Mouse (Mus musculus) MEL (cell line): ENCODE data around the gene Cactin. TPM values are rescaled to one million over a fixed set of nuclear protein-coding genes. Genes with fewer than 3 reads are reported as not detected.

ENCODE experiments used
- DNase-seq: peaks from one replicate; pipeline ENCODE4 v3.0.0; 2011; ENCODE audit warnings: low read depth, low spot score
- H3K27ac ChIP-seq: 2 replicates; pipeline ENCODE4 v1.5.1; 2012; ENCODE audit warnings: low read depth, mild to moderate bottlenecking, control low read depth, low read length, moderate library complexity; ENCODE audit not compliant: control insufficient read depth
- H3K27me3 ChIP-seq, 2 experiments: fragments of 150-350 bp in 1 of 2; sonication (generic) in 1 of 2; 2 replicates each; pipeline ENCODE4 v1.6.1; 2012; ENCODE audit warnings: low read length in 2 of 2, mild to moderate bottlenecking in 2 of 2, improper control_type of control experiment in 1 of 2, moderate library complexity in 1 of 2; ENCODE audit not compliant: insufficient read depth in 2 of 2, control insufficient read depth in 1 of 2
- H3K36me3 ChIP-seq, 2 experiments: 2 replicates each; pipeline ENCODE4 v1.6.1; 2012 to 2014; ENCODE audit warnings: low read length in 2 of 2, improper control_type of control experiment in 1 of 2, inconsistent platforms in 1 of 2, mild to moderate bottlenecking in 1 of 2; ENCODE audit not compliant: insufficient read depth in 2 of 2, control insufficient read depth in 1 of 2
- H3K4me1 ChIP-seq, 2 experiments: fragments of 150-350 bp in 1 of 2; sonication (generic) in 1 of 2; 2 replicates each; pipeline ENCODE4 v1.6.1; 2012; ENCODE audit warnings: low read length in 2 of 2, improper control_type of control experiment in 1 of 2, mild to moderate bottlenecking in 1 of 2; ENCODE audit not compliant: insufficient read depth in 2 of 2, control insufficient read depth in 1 of 2
- H3K4me3 ChIP-seq, 2 experiments: fragments of 150-350 bp in 1 of 2; sonication (generic) in 1 of 2; 2 replicates each; pipeline ENCODE4 v1.5.1; 2012; ENCODE audit warnings: low read depth in 2 of 2, low read length in 2 of 2, mild to moderate bottlenecking in 2 of 2, moderate library complexity in 2 of 2, control low read depth in 1 of 2, improper control_type of control experiment in 1 of 2; ENCODE audit not compliant: control insufficient read depth in 1 of 2, insufficient read depth in 1 of 2
- H3K79me2 ChIP-seq: 2 replicates; pipeline ENCODE4 v1.6.1; 2012; ENCODE audit warnings: mild to moderate bottlenecking, low read length, moderate library complexity; ENCODE audit not compliant: control insufficient read depth, poor library complexity, insufficient read depth
- H3K9ac ChIP-seq: 2 replicates; pipeline ENCODE4 v1.6.1; 2012; ENCODE audit warnings: low read depth, mild to moderate bottlenecking, control low read depth, low read length, moderate library complexity; ENCODE audit not compliant: control insufficient read depth, poor library complexity, severe bottlenecking
- H3K9me3 ChIP-seq: fragments of 150-350 bp; sonication (generic); replicated peaks from 2 replicates; pipeline ENCODE4 v1.6.1; 2012; ENCODE audit warnings: mild to moderate bottlenecking, low read length, improper control_type of control experiment, moderate library complexity; ENCODE audit not compliant: insufficient read depth
- BHLHE40 ChIP-seq: IDR thresholded peaks from 2 replicates; pipeline ENCODE4 v1.6.1; 2012; ENCODE audit warnings: low read depth, mild to moderate bottlenecking, inconsistent platforms, low read length, improper control_type of control experiment, borderline replicate concordance
- CHD1 ChIP-seq: IDR thresholded peaks from 2 replicates; pipeline ENCODE4 v1.6.1; 2012; ENCODE audit warnings: low read depth, mild to moderate bottlenecking, inconsistent platforms, low read length, improper control_type of control experiment
- CTCF ChIP-seq, 3 experiments: IDR thresholded peaks in 2 of 3; conservative IDR thresholded peaks in 1 of 3; 2 replicates each; pipeline ENCODE4 v1.5.1; 2011 to 2012; ENCODE audit warnings: low read length in 3 of 3, low read depth in 2 of 3, mild to moderate bottlenecking in 2 of 3, improper control_type of control experiment in 1 of 3, inconsistent platforms in 1 of 3, mixed read lengths in 1 of 3, moderate library complexity in 1 of 3; ENCODE audit not compliant: control insufficient read depth in 1 of 3, insufficient read depth in 1 of 3, poor library complexity in 1 of 3, severe bottlenecking in 1 of 3
- E2F4 ChIP-seq: IDR thresholded peaks from 2 replicates; pipeline ENCODE4 v1.6.1; 2011; ENCODE audit warnings: low read depth, low read length, improper control_type of control experiment, borderline replicate concordance
- ELF1 ChIP-seq: IDR thresholded peaks from 2 replicates; pipeline ENCODE4 v1.6.1; 2014; ENCODE audit warnings: low read depth, mild to moderate bottlenecking, inconsistent platforms, low read length, improper control_type of control experiment, moderate library complexity
- ETS1 ChIP-seq: IDR thresholded peaks from 2 replicates; pipeline ENCODE4 v1.6.1; 2012; ENCODE audit warnings: low read depth, mild to moderate bottlenecking, inconsistent platforms, low read length, improper control_type of control experiment, moderate library complexity
- GATA1 ChIP-seq: IDR thresholded peaks from 2 replicates; pipeline ENCODE4 v1.6.1; 2011; ENCODE audit warnings: low read depth, low read length, improper control_type of control experiment
- KAT2A ChIP-seq: conservative IDR thresholded peaks from 2 replicates; pipeline ENCODE4 v1.6.1; 2012; ENCODE audit warnings: low read depth, low read length, improper control_type of control experiment, inconsistent platforms
- MAFK ChIP-seq: IDR thresholded peaks from 2 replicates; pipeline ENCODE4 v1.6.1; 2011; ENCODE audit warnings: low read depth, mild to moderate bottlenecking, low read length, improper control_type of control experiment, borderline replicate concordance
- MAX ChIP-seq: IDR thresholded peaks from 2 replicates; pipeline ENCODE4 v1.6.1; 2011; ENCODE audit warnings: low read length, improper control_type of control experiment
- MEF2A ChIP-seq: IDR thresholded peaks from 2 replicates; pipeline ENCODE4 v1.6.1; 2014; ENCODE audit warnings: low read depth, mild to moderate bottlenecking, inconsistent platforms, low read length, improper control_type of control experiment; ENCODE audit not compliant: poor library complexity, insufficient replicate concordance, severe bottlenecking; ENCODE audit errors: extremely low read depth
- MXI1 ChIP-seq: IDR thresholded peaks from 2 replicates; pipeline ENCODE4 v1.6.1; 2011; ENCODE audit warnings: mild to moderate bottlenecking, low read depth, low read length, improper control_type of control experiment
- MYB ChIP-seq: IDR thresholded peaks from 2 replicates; pipeline ENCODE4 v1.6.1; 2011; ENCODE audit warnings: mild to moderate bottlenecking, low read depth, low read length, improper control_type of control experiment
- MYC ChIP-seq: IDR thresholded peaks from 2 replicates; pipeline ENCODE4 v1.6.1; 2011; ENCODE audit warnings: low read depth, mild to moderate bottlenecking, low read length, improper control_type of control experiment, moderate library complexity
- NELFE ChIP-seq: IDR thresholded peaks from 2 replicates; pipeline ENCODE4 v1.6.1; 2011; ENCODE audit warnings: low read depth, low read length, improper control_type of control experiment
- NRF1 ChIP-seq: IDR thresholded peaks from 2 replicates; pipeline ENCODE4 v1.6.1; 2014; ENCODE audit warnings: low read depth, mild to moderate bottlenecking, inconsistent platforms, low read length, improper control_type of control experiment, moderate library complexity; ENCODE audit not compliant: poor library complexity, insufficient read depth, severe bottlenecking
- POLR2A ChIP-seq, 2 experiments: IDR thresholded peaks; 2 replicates each; pipeline ENCODE4 v1.6.1; 2011 to 2012; ENCODE audit warnings: low read length in 2 of 2, mild to moderate bottlenecking in 2 of 2, control low read depth in 1 of 2, improper control_type of control experiment in 1 of 2, low read depth in 1 of 2, moderate library complexity in 1 of 2; ENCODE audit not compliant: control insufficient read depth in 1 of 2, insufficient read depth in 1 of 2, poor library complexity in 1 of 2
- POLR2AphosphoS2 ChIP-seq: IDR thresholded peaks from 2 replicates; pipeline ENCODE4 v1.6.1; 2011; ENCODE audit warnings: low read length, improper control_type of control experiment
- POLR2AphosphoS5 ChIP-seq: IDR thresholded peaks from 2 replicates; pipeline ENCODE4 v1.6.1; 2012; ENCODE audit warnings: low read depth, borderline replicate concordance, mild to moderate bottlenecking, inconsistent platforms, low read length, moderate library complexity, mixed read lengths
- RAD21 ChIP-seq: IDR thresholded peaks from 2 replicates; pipeline ENCODE4 v1.6.1; 2011; ENCODE audit warnings: mild to moderate bottlenecking, low read depth, low read length, improper control_type of control experiment
- SIN3A ChIP-seq: IDR thresholded peaks from 2 replicates; pipeline ENCODE4 v1.6.1; 2012; ENCODE audit warnings: low read length, improper control_type of control experiment, inconsistent platforms
- SMC3 ChIP-seq: IDR thresholded peaks from 2 replicates; pipeline ENCODE4 v1.6.1; 2011; ENCODE audit warnings: low read depth, low read length, improper control_type of control experiment
- TBP ChIP-seq: IDR thresholded peaks from 2 replicates; pipeline ENCODE4 v1.8.0; 2011; ENCODE audit warnings: low read depth, low read length, improper control_type of control experiment
- TCF12 ChIP-seq: IDR thresholded peaks from 2 replicates; pipeline ENCODE4 v1.6.1; 2014; ENCODE audit warnings: low read depth, mild to moderate bottlenecking, inconsistent platforms, low read length, improper control_type of control experiment, moderate library complexity
- USF1 ChIP-seq: IDR thresholded peaks from 2 replicates; pipeline ENCODE4 v1.6.1; 2014; ENCODE audit warnings: low read depth, mild to moderate bottlenecking, inconsistent platforms, low read length, improper control_type of control experiment, moderate library complexity
- USF2 ChIP-seq, 2 experiments: IDR thresholded peaks; 2 replicates each; pipeline ENCODE4 v1.6.1; 2011 to 2012; ENCODE audit warnings: improper control_type of control experiment in 2 of 2, low read length in 2 of 2, borderline replicate concordance in 1 of 2, inconsistent platforms in 1 of 2, low read depth in 1 of 2, mild to moderate bottlenecking in 1 of 2; ENCODE audit not compliant: insufficient read depth in 1 of 2
- ZMIZ1 ChIP-seq: IDR thresholded peaks from 2 replicates; pipeline ENCODE4 v1.6.1; 2012; ENCODE audit warnings: low read depth, mild to moderate bottlenecking, inconsistent platforms, low read length, improper control_type of control experiment, moderate library complexity
- polyA plus RNA-seq, 2 experiments: library from polyadenylated mRNA; stranded (reverse) in 1 of 2; unstranded in 1 of 2; fragments of >175 nt in 1 of 2; fragments of >200 nt in 1 of 2; gene quantifications; 2 replicates each; pipeline versions ENCODE4 v1.2.1 to v1.2.4; 2012; ENCODE audit warnings: low replicate concordance in 2 of 2, low read depth in 1 of 2; ENCODE audit not compliant: insufficient read length in 2 of 2, insufficient read depth in 1 of 2, missing spikeins in 1 of 2
- total RNA-seq: library from RNA; depleted of rRNA; stranded (reverse); fragments of 300-350 nt; gene quantifications from 2 replicates; pipeline ENCODE4 v1.2.3, GENCODE M21; 2012

Cactin gene
- total and polyA plus RNA-seq, 3 experiments: 47.6 to 66.8 TPM; not detected in 1

DNA sequence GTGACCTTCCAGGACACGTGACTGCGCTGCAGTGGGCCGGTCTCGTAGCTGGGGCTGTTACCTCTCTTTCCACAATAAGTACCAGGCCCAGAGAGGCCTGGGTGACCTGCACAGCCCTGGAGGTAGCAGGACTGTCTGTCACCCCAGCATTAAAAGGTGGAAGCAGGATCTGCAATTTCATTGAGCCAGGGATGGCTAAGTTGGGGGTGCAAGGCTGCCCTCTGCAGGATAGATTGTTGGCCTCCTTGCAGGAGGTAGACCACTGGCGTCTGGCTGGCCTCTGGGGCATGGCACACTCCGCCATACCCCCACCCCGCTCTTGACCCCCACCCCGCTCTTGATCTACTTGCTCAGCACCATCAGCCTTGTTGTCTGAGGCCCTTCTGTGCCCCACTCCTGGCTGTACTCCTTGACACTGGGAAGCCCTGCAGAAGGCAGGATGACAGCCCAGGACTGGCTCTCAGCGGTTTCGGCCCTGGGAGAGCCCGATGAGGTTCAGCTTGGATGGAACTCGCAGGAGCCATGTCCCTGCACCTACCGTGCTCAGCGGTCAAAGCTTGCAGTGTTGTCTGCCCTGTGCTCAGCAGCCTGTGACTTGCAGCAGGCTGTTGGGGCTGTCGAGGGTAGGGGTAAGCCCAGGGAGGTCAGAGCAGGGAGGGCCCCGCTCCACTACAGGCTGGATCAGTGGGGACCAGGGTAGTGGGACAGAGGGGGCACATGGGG is 4.4 kb upstream of the Cactin start:
- Histone ChIP-seq H3K36me3 (peaks cover 0 to 2% of the 10 kb centered on the region in 2 experiments; a peak in 1 of 4 replicates), H3K4me3 (no peak overlapping the region), H3K4me1 (peaks cover 0 to 9% of the 10 kb centered on the region in 2 experiments; a peak in 1 of 4 replicates)
- no peak for TF ChIP-seq POLR2A (IDR thresholded peaks at IDR 0.05; ENCODE audit: control insufficient read depth in 1 of 2, insufficient read depth in 1 of 2, low read depth in 1 of 2, low read length in 2 of 2, poor library complexity in 1 of 2)
- TF ChIP-seq SMC3: peak; percentile 34; the same call in 1 of the 2 replicates
- no peak for TF ChIP-seq USF2 (IDR thresholded peaks at IDR 0.05; ENCODE audit: borderline replicate concordance in 1 of 2, insufficient read depth in 1 of 2, low read depth in 1 of 2, low read length in 2 of 2)
- TF ChIP-seq SIN3A: no peak
- TF ChIP-seq CTCF (IDR thresholded peaks at IDR 0.05 in 2 of 3, conservative IDR thresholded peaks at IDR 0.05 in 1 of 3; ENCODE audit: control insufficient read depth in 1 of 3, insufficient read depth in 1 of 3, low read depth in 2 of 3, low read length in 3 of 3, poor library complexity in 1 of 3, severe bottlenecking in 1 of 3): peak in 2 of 3 experiments; percentile 48 to 59; a peak in 4 of 6 replicates
- no peak for TF ChIP-seq TCF12
- TF ChIP-seq MAX: no peak
- TF ChIP-seq ELF1: no peak
- no peak for TF ChIP-seq USF1
- TF ChIP-seq ZMIZ1: no peak
- TF ChIP-seq POLR2AphosphoS5: no peak
- TF ChIP-seq RAD21: peak; percentile 18
- TF ChIP-seq MEF2A: no peak
- TF ChIP-seq, all 39 proteins: peak for 3
- DNase-seq: peak; percentile 34
- Histone ChIP-seq H3K79me2 (peaks cover 6% of the 10 kb centered on the region), H3K27me3 (no peaks in the 10 kb centered on the region), H3K27ac (no peak overlapping the region), H3K9me3 (no peaks in the 10 kb centered on the region), H3K9ac (no peak overlapping the region)

DNA sequence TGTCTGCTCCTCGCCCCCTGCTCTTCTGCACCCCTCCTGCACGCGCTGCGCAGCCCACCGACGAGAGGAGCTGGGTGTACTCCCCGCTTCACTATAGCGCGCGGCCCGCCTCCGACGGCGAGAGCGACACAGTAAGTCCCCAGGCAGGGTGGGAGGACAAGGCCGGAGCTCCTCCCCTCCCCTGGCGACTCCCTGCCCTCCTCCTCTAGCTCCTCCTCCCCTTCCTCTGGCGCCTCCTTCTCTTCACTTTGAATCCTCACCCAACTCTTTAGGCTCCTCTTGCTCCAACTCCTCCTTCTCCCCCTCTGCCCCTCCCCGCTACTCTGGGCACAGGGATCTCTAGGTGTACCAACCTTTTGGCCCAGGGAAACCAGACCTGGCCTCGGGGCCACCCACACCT is 3.6 kb upstream of the Cactin start:
- no peak for DNase-seq
- Histone ChIP-seq H3K27ac (no peak overlapping the region), H3K36me3 (peaks cover 0 to 6% of the 10 kb centered on the region in 2 experiments; a peak in 3 of 4 replicates), H3K79me2 (peaks cover 13% of the 10 kb centered on the region), H3K9ac (no peak overlapping the region), H3K4me3 (no peak overlapping the region), H3K27me3 (no peaks in the 10 kb centered on the region), H3K9me3 (no peaks in the 10 kb centered on the region)
- no peak for TF ChIP-seq MYC
- no peak for TF ChIP-seq MXI1
- TF ChIP-seq NRF1: no peak
- TF ChIP-seq RAD21: no peak
- no peak for TF ChIP-seq TBP
- TF ChIP-seq USF1: no peak
- TF ChIP-seq CHD1: no peak
- TF ChIP-seq NELFE: no peak
- TF ChIP-seq GATA1: no peak
- no peak for TF ChIP-seq POLR2AphosphoS2
- TF ChIP-seq MYB: no peak
- no peak for TF ChIP-seq KAT2A
- TF ChIP-seq MAFK: no peak
- no peak for TF ChIP-seq BHLHE40
- TF ChIP-seq MAX: no peak
- no peak for TF ChIP-seq ZMIZ1
- TF ChIP-seq ETS1: no peak
- TF ChIP-seq E2F4: no peak
- TF ChIP-seq CTCF (IDR thresholded peaks at IDR 0.05 in 2 of 3, conservative IDR thresholded peaks at IDR 0.05 in 1 of 3; ENCODE audit: control insufficient read depth in 1 of 3, insufficient read depth in 1 of 3, low read depth in 2 of 3, low read length in 3 of 3, poor library complexity in 1 of 3, severe bottlenecking in 1 of 3): no peak
- no peak for TF ChIP-seq POLR2AphosphoS5
- TF ChIP-seq, all 39 proteins: peak for 0
- H3K4me1 ChIP-seq: peaks cover 0 to 12% of the 10 kb centered on the region in 2 experiments; a peak in 3 of 4 replicates
